Comparison of ENCODE assay signal across 8 mouse cellular contexts in genomic region chr11:79711766-79712369, GRCm38 (mm10).
A peak's percentile ranks its signal among the peaks of the same experiment; 100 is the strongest.
DNase-seq lines count a peak whose midpoint lies in the region; ATAC-seq and TF ChIP-seq lines count a peak whose summit lies in the region.

No protein-coding gene starts in this region.

- peak overlapping the region; percentile 67 for H3K4me3 ChIP-seq in bone marrow macrophage, adult 2 months (ENCODE audit: insufficient read depth, low read length)
- H3K4me3 ChIP-seq in heart, embryonic 10.5 days = peak overlapping the region; percentile 72
- H3K4me3 ChIP-seq in limb, embryonic 10.5 days = peak overlapping the region; percentile 74
- peak overlapping the region; percentile 65 for H3K4me3 ChIP-seq in midbrain, postnatal 0 days (ENCODE audit: low read depth, low read length)

- peaks cover 48% of the 10 kb centered on the region for H3K27me3 ChIP-seq in heart, embryonic 10.5 days (ENCODE audit: insufficient read depth, poor library complexity, severe bottlenecking)
- H3K27me3 ChIP-seq in limb, embryonic 10.5 days (ENCODE audit: low read depth, poor library complexity, severe bottlenecking) = peaks cover 62% of the 10 kb centered on the region
- peaks cover 17% of the 10 kb centered on the region for H3K27me3 ChIP-seq in midbrain, postnatal 0 days (ENCODE audit: insufficient read depth, low read length)

- WGBS in heart, embryonic 10.5 days = 2% methylated on average over 46 of the region's 46 CpGs
- 2% methylated on average over 46 of the region's 46 CpGs for WGBS in limb, embryonic 10.5 days
- WGBS in midbrain, postnatal 0 days = 1% methylated on average over 45 of the region's 46 CpGs

- peak; percentile 23 to 46 for DNase-seq in heart, adult 18-20 months
- DNase-seq in heart, postnatal 25 days (ENCODE audit: low spot score) = no peak
- DNase-seq in heart, embryonic 10.5 days (ENCODE audit: low spot score) = no peak
- DNase-seq in limb, embryonic 10.5 days (ENCODE audit: low spot score) = peak; percentile 62
- no peak for DNase-seq in midbrain, postnatal 0 days (ENCODE audit: low spot score)
- no peak for DNase-seq in thymus, postnatal 0 days (ENCODE audit: low spot score)
- no peak for DNase-seq in cerebellum, adult 8-10 months

- H3K4me2 ChIP-seq in midbrain, postnatal 0 days (ENCODE audit: low read depth, low read length, poor library complexity, severe bottlenecking) = peak overlapping the region; percentile 99

- peaks cover 24% of the 10 kb centered on the region for H3K4me1 ChIP-seq in bone marrow macrophage, adult 2 months (ENCODE audit: control insufficient read depth, insufficient read depth, low read length)
- peaks cover 31% of the 10 kb centered on the region for H3K4me1 ChIP-seq in heart, embryonic 10.5 days
- peaks cover 29% of the 10 kb centered on the region for H3K4me1 ChIP-seq in limb, embryonic 10.5 days
- peaks cover 4% of the 10 kb centered on the region; the same call in 1 of the 2 replicates for H3K4me1 ChIP-seq in midbrain, postnatal 0 days (ENCODE audit: insufficient read depth, low read length)

- no peaks in the 10 kb centered on the region for H3K9me3 ChIP-seq in heart, embryonic 10.5 days
- H3K9me3 ChIP-seq in limb, embryonic 10.5 days (replicated peaks) = no peaks in the 10 kb centered on the region
- H3K9me3 ChIP-seq in midbrain, postnatal 0 days (ENCODE audit: low read length) = no peaks in the 10 kb centered on the region

- intact Hi-C loops in heart, postnatal 25 days (cut with DNase I) = loop anchor here (2.0 to 10.0 kb wide), 3 partner anchors 53 to 209 kb away; no protein-coding TSS in a partner anchor

- H3K36me3 ChIP-seq in heart, embryonic 10.5 days = no peaks in the 10 kb centered on the region
- no peaks in the 10 kb centered on the region for H3K36me3 ChIP-seq in limb, embryonic 10.5 days
- no peaks in the 10 kb centered on the region for H3K36me3 ChIP-seq in midbrain, postnatal 0 days (ENCODE audit: insufficient read depth, low read length)

- no peak for TF ChIP-seq CTCF in bone marrow macrophage, adult 2 months (IDR thresholded peaks at IDR 0.05; ENCODE audit: low read depth, low read length)
- no peak for TF ChIP-seq CTCF in midbrain, postnatal 0 days (IDR thresholded peaks at IDR 0.05)

- no peak for TF ChIP-seq POLR2A in bone marrow macrophage, adult 2 months (IDR thresholded peaks at IDR 0.05; ENCODE audit: borderline replicate concordance, low read depth, low read length)

- H3K9ac ChIP-seq in midbrain, postnatal 0 days (replicated peaks; ENCODE audit: low read length, poor library complexity, severe bottlenecking) = peak overlapping the region; percentile 64; the same call in 1 of the 2 replicates

- ATAC-seq in midbrain, postnatal 0 days (ENCODE audit: low FRiP score) = no peak

- H3K27ac ChIP-seq in bone marrow macrophage, adult 2 months (ENCODE audit: insufficient read depth, low read depth, low read length) = no peak overlapping the region
- H3K27ac ChIP-seq in heart, embryonic 10.5 days = peak overlapping the region; percentile 86
- H3K27ac ChIP-seq in limb, embryonic 10.5 days = peak overlapping the region; percentile 78
- no peak overlapping the region for H3K27ac ChIP-seq in midbrain, postnatal 0 days (ENCODE audit: low read depth, low read length)

Comparison
In these comparisons a context has a peak if more than half of its experiments do, and no peak if none do; other contexts are left out.
1. DNase-seq: peak in heart, adult 18-20 months (2 of 2) and limb, embryonic 10.5 days (single experiment); none in heart, postnatal 25 days (single experiment), heart, embryonic 10.5 days (single experiment), midbrain, postnatal 0 days (single experiment), thymus, postnatal 0 days (single experiment) and cerebellum, adult 8-10 months (single experiment).
2. H3K27ac ChIP-seq: peak in heart, embryonic 10.5 days (single experiment) and limb, embryonic 10.5 days (single experiment); none in bone marrow macrophage, adult 2 months (single experiment) and midbrain, postnatal 0 days (single experiment).
3. Peak in every context shown above with its lines, with median percentiles within 50 percentile points of each other: H3K4me3 ChIP-seq.